Mouse (Mus musculus): Measurements from ENCODE around the gene Ell. TPM values are rescaled to one million over a fixed set of nuclear protein-coding genes. Genes with fewer than 3 reads are reported as not detected.

The Ell gene
- polyA plus RNA-seq, 1 experiment from 2014 or later = 21.1 TPM

Other genes with a start within 250 kb of the Ell start
- gene Ddx49, start 237.0 kb upstream of the Ell start, polyA plus RNA-seq (2016; fragmentation: Nextera tagmentation; extraction: Ambion mirVana) = 51.0 and 58.1 TPM in 2 replicates
- gene Cope, start 236.9 kb upstream of the Ell start, polyA plus RNA-seq (2016; fragmentation: Nextera tagmentation; extraction: Ambion mirVana) = 293 and 297 TPM in 2 replicates
- gene Cers1, start 223.7 kb upstream of the Ell start, polyA plus RNA-seq (2016; fragmentation: Nextera tagmentation; extraction: Ambion mirVana) = 2.3 and 4.1 TPM in 2 replicates
- 5.6 and 5.7 TPM in 2 replicates for gene Gdf1, start 209.6 kb upstream of the Ell start, polyA plus RNA-seq (2016; fragmentation: Nextera tagmentation; extraction: Ambion mirVana)
- gene Upf1, start 186.2 kb upstream of the Ell start, polyA plus RNA-seq (2016; fragmentation: Nextera tagmentation; extraction: Ambion mirVana) = 21.9 and 22.1 TPM in 2 replicates
- 0.19 and 0.37 TPM in 2 replicates for gene Comp, start 165.9 kb upstream of the Ell start, polyA plus RNA-seq (2016; fragmentation: Nextera tagmentation; extraction: Ambion mirVana)
- 17.3 and 20.6 TPM in 2 replicates for gene Crtc1, start 99.9 kb upstream of the Ell start, polyA plus RNA-seq (2016; fragmentation: Nextera tagmentation; extraction: Ambion mirVana)
- 22.4 and 24.1 TPM in 2 replicates for gene Klhl26, start 62.5 kb upstream of the Ell start, polyA plus RNA-seq (2016; fragmentation: Nextera tagmentation; extraction: Ambion mirVana)
- 28.3 and 29.4 TPM in 2 replicates for gene Tmem59l, start 52.1 kb upstream of the Ell start, polyA plus RNA-seq (2016; fragmentation: Nextera tagmentation; extraction: Ambion mirVana)
- gene Crlf1, start 46.3 kb upstream of the Ell start, polyA plus RNA-seq (2016; fragmentation: Nextera tagmentation; extraction: Ambion mirVana) = 103 and 116 TPM in 2 replicates
- 118 and 138 TPM in 2 replicates for gene Rex1bd, start 32.7 kb upstream of the Ell start, polyA plus RNA-seq (2016; fragmentation: Nextera tagmentation; extraction: Ambion mirVana)
- gene Uba52, start 28.7 kb upstream of the Ell start, polyA plus RNA-seq (2016; fragmentation: Nextera tagmentation; extraction: Ambion mirVana) = 908 and 951 TPM in 2 replicates
- 278 and 285 TPM in 2 replicates for gene Fkbp8, start 11.7 kb upstream of the Ell start, polyA plus RNA-seq (2016; fragmentation: Nextera tagmentation; extraction: Ambion mirVana)
- 49.7 and 51.0 TPM in 2 replicates for gene Kxd1, start 11.5 kb upstream of the Ell start, polyA plus RNA-seq (2016; fragmentation: Nextera tagmentation; extraction: Ambion mirVana)
- 184 and 187 TPM in 2 replicates for gene Isyna1, start 54.9 kb downstream of the Ell start, polyA plus RNA-seq (2016; fragmentation: Nextera tagmentation; extraction: Ambion mirVana)
- gene Ssbp4, start 69.4 kb downstream of the Ell start, polyA plus RNA-seq (2016; fragmentation: Nextera tagmentation; extraction: Ambion mirVana) = 105 and 109 TPM in 2 replicates
- 0.77 and 0.79 TPM in 2 replicates for gene Lrrc25, start 76.7 kb downstream of the Ell start, polyA plus RNA-seq (2016; fragmentation: Nextera tagmentation; extraction: Ambion mirVana)
- gene Gdf15, start 93.0 kb downstream of the Ell start, polyA plus RNA-seq (2016; fragmentation: Nextera tagmentation; extraction: Ambion mirVana) = 0.14 TPM in 1 of 2 replicates, not detected in the other
- 51.8 and 52.7 TPM in 2 replicates for gene Pgpep1, start 120.9 kb downstream of the Ell start, polyA plus RNA-seq (2016; fragmentation: Nextera tagmentation; extraction: Ambion mirVana)
- 347 and 351 TPM in 2 replicates for gene Lsm4, start 133.8 kb downstream of the Ell start, polyA plus RNA-seq (2016; fragmentation: Nextera tagmentation; extraction: Ambion mirVana)
- gene Jund, start 159.5 kb downstream of the Ell start, polyA plus RNA-seq (2016; fragmentation: Nextera tagmentation; extraction: Ambion mirVana) = 58.7 and 61.7 TPM in 2 replicates
- 0.05 TPM in 1 of 2 replicates, not detected in the other for gene Iqcn, start 164.0 kb downstream of the Ell start, polyA plus RNA-seq (2016; fragmentation: Nextera tagmentation; extraction: Ambion mirVana)
- gene Gm3336, start 179.1 kb downstream of the Ell start, polyA plus RNA-seq (2016; fragmentation: Nextera tagmentation; extraction: Ambion mirVana) = not detected in 2 replicates
- 0.20 and 0.69 TPM in 2 replicates for gene Pde4c, start 184.3 kb downstream of the Ell start, polyA plus RNA-seq (2016; fragmentation: Nextera tagmentation; extraction: Ambion mirVana)
- 13.6 and 16.2 TPM in 2 replicates for gene Rab3a, start 215.2 kb downstream of the Ell start, polyA plus RNA-seq (2016; fragmentation: Nextera tagmentation; extraction: Ambion mirVana)
- gene Mpv17l2, start 221.5 kb downstream of the Ell start, polyA plus RNA-seq (2016; fragmentation: Nextera tagmentation; extraction: Ambion mirVana) = 28.2 and 34.5 TPM in 2 replicates
- gene Pik3r2, start 237.3 kb downstream of the Ell start, polyA plus RNA-seq (2016; fragmentation: Nextera tagmentation; extraction: Ambion mirVana) = 79.2 and 79.8 TPM in 2 replicates

Measured in embryonic facial prominence, embryonic 10.5 days (tissue).